Mouse (Mus musculus) kidney, postnatal 36 days (tissue): ENCODE measurements around the gene Ncoa3.
A peak's percentile ranks its signal among the peaks of the same experiment; 100 is the strongest.
"Not testable (repeated sequence)": the region's sequence is repeated elsewhere in the genome, so short reads cannot be mapped to it uniquely, and the experiment has no call there.

Source experiments
- DNase-seq, 2 experiments: peaks; one replicate each; pipeline ENCODE4 v3.0.0; 2021 to 2022; ENCODE audit warnings: mixed read lengths in 2 of 2

The Ncoa3 gene

DNA sequence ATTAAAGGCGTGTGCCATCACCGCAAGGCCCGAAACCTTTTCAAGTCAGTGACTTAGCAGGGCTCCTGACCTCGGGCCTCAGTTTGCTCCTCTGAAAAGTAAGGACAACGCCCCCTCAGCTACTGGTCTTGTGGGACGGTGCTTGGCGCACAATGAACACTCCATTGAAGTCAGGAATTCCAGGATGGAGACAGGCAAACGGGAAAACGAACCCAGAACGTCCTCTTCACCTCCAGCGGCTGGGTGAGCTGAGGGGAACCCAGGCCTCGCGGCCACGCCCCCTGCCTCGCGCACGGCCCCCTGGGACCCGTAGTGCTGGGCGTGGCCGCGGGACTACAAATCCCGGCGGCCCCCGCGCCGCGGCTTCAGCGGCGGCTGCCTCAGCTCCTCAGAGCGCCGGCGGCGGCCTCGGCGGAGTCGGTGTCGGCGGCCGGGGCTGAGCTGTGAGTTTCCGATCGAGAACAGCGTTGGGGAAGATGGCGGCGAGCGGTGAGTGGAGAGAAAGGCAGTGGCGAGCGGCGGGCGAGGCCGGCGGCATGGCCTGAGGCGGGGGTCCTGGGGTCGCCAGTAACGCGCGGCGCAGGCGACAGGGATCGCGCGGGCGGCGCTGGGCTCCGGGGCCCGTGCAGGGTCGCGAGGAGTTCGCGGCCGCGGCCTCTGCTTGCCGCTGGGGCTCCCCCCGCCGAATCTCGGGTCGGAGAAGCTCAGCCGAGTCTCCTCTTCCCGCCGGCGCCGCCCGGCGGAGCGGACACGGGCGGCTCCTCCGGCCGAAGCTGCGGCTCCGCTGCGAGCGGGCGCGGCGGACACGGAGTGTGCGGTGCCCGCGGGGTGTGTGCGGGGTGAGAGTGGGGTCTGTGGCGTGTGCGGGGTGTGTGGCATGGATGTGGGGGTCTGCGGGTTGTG is at the start of gene Ncoa3:
Gene Ncoa3, plus strand, starts transcription at position 367 of the 903 bp plus-strand sequence.
- peak; percentile 96 to 98 for DNase-seq

DNA sequence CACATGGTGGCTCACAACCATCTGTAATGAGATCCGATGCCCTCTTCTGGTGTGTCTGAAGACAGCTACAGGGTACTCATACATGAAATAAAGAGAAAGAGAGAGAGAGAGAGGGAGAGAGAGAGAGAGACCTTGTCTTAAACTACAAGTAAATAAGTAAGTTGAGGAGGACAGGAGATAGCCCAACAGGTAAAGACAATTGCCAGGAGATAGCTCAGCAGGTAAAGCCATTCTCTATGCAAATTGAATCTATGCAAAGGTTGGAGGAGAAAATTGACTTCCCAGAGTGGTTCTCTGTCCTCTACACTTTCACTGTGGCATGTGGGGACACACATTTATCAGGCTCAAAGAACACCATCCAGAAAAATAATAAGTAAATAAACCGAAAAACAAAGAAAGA is 49.3 kb upstream of the Ncoa3 start:
- DNase-seq = no peak

DNA sequence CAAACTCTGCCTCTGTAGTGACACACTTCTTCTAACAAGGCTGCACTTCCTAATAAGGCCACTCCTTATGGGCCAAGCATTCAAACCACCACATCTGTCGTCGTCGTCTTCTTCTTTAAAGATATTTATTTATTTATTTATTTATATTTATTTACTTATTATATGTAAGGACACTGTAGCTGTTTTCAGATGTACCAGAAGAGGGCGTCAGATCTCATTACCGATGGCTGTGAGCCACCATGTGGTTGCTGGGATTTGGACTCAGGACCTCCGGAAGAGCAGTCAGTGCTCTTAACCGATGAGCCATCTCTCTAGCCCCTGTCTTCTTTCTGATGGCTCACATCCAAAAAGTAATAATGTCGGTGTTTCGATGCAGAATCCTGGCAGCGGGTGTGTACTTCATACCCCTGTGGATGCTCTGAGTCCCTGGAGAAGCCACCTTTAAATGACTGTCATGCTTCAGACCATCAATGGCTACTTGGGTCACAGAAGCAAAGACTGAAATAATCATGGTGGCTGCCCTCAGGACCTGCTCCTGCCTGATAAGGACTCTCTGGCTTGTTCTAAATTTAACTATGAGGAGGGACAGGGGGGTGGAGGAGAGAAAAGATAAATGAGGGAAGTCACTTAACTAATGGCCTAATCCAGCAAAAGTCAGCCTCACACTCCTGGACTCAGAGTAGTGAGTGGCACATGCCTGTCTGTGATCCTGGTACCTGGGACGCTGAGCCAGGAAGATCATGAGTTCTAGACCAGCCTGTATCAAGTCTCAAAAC is 47.7 kb upstream of the Ncoa3 start:
- no peak for DNase-seq

DNA sequence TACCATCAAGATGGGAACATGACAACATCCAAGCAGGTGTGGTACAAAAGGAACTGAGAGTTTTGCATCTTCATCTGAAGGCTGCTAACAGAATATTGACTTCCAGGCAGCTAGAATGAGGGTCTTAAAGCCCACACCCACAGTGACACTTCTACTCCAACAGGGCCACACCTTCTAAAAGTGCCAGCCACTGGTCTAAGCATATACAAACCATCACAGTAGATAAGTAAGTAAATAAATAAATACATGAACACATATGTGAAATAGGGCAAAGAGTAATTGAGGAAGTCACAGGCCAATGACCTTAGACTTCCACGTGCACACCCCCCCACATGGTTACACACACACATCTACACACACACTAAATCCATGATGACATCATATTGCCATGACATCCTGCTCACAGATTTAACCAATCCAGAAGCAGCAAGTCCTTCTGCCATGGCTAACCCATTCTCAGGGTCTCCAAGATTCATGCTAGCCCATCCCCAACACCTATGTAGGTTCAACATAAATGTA is 46.3 kb upstream of the Ncoa3 start:
- DNase-seq = no peak

- DNase-seq = no peak
These were observed 44.4 kb upstream of the Ncoa3 start for GRCm38 (mm10) chr2:165948007-165948406.

DNA sequence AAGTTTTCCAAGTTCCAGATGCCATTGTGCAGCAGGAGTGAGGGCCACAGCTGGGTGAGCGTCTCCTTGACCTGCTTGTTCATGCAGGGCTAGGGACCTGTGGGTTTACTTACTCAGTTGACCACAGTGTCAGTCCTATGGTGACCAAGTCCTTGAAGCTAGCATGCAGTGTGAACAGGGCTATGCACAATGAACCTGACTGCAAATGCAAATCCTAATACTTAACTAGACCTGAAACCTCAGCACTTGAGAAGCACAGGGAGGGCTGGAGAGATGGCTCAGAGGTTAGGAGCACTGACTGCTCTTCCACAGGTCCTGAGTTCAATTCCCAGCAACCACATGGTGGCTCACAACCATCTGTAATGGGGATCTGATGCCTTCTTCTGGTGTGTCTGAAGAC is 43.7 kb upstream of the Ncoa3 start:
- DNase-seq = not testable (repeated sequence)

DNA sequence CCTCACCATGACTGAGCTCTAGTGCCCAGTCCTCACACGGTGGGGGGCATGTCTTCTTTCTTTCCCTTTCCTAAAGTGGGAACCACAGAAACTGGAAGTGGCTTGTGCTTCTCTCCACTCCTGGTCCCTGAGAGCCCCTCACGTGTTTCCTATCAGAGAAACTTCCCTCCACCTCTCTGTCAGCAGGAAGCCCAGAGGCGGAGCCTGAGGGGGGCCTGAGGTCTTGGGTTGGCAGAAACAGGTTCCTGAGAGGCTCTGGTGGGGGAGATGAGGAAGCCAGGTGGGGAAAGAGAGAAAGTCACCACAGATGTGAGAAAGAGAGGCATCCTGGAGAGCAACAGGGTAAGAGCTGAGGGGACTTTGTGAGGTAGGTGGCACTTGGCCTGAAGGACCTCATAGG is 42.7 kb upstream of the Ncoa3 start:
- no peak for DNase-seq

GRCm38 (mm10) chr2:165951432-165952068 is 40.9 kb upstream of the Ncoa3 start:
- DNase-seq = peak in 1 of 2 experiments; percentile 48

- DNase-seq = peak; percentile 73 to 79
These were observed 37.6 kb upstream of the Ncoa3 start for GRCm38 (mm10) chr2:165954872-165955271.

- no peak for DNase-seq
These were observed 37.0 kb upstream of the Ncoa3 start for GRCm38 (mm10) chr2:165955386-165955785.

- no peak for DNase-seq
These were observed 36.2 kb upstream of the Ncoa3 start for GRCm38 (mm10) chr2:165956096-165956740.

GRCm38 (mm10) chr2:165957257-165957828 is 35.1 kb upstream of the Ncoa3 start:
- DNase-seq = no peak

DNA sequence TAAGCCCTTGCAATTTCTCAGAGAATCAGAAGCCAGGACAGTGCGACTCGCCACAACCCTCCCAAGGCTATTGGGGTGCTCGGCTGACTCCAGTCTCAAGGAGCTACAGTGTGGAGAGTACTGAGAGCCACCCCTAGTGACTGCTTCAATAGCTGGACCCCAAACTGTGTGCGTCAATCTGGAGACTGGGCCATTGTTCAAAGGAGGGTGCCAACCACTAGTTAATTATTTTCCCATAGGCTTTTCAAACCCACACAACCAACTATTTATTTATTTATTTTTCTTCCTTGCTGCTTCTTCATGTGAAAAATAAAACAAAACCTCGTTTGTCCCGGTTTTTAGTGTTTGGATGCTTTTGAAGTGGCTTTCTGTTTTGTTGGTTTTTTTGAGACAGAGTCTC is 33.9 kb upstream of the Ncoa3 start:
- DNase-seq = no peak

GRCm38 (mm10) chr2:165960695-165961094 is 31.7 kb upstream of the Ncoa3 start:
- no peak for DNase-seq

DNA sequence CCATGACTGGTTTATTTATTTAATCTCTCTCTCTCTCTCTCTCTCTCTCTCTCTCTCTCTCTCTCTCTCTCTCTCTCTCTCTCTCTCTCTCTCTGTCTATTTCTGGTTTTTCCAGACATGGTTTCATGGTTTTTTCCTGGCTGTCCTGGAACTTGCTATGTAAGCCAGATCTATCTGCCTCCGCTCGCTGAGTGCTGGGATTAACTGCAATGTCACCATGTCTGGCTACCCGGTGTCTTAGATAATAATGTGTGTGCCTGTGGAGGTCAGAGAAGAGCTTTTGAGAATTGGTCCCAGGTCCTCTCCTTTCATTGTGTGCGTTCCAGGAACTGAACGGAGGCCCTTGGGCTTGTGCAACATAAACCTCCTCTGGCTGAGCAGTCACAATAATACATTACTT is 29.6 kb upstream of the Ncoa3 start:
- DNase-seq = no peak

GRCm38 (mm10) chr2:165964121-165964520 is 28.3 kb upstream of the Ncoa3 start:
- DNase-seq = peak; percentile 72 to 82

GRCm38 (mm10) chr2:165967076-165967475 is 25.4 kb upstream of the Ncoa3 start:
- no peak for DNase-seq

GRCm38 (mm10) chr2:165967823-165968555 is 24.4 kb upstream of the Ncoa3 start:
- DNase-seq = peak; percentile 57 to 60

GRCm38 (mm10) chr2:165968876-165969275 is 23.6 kb upstream of the Ncoa3 start:
- peak; percentile 65 to 78 for DNase-seq

DNA sequence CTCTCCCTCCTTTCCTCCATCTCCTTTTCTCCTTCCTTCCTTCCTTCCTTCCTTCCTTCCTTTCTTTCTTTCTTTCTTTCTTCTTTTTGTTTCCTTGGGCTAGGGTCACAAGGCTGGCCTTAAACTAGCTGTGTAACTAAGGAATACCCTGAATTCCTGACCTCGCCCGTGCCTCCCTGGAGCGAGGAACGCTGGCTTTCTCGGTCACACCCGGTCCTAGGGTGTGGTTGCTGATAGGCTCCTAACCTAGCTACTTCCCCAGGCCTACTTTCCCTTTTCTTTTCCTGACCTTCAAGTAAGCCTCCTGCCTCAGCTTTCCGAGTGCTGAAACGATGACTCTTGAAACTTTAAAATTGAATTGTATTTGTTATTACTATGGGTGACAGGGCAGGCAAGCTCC is 23.0 kb upstream of the Ncoa3 start:
- no peak for DNase-seq

DNA sequence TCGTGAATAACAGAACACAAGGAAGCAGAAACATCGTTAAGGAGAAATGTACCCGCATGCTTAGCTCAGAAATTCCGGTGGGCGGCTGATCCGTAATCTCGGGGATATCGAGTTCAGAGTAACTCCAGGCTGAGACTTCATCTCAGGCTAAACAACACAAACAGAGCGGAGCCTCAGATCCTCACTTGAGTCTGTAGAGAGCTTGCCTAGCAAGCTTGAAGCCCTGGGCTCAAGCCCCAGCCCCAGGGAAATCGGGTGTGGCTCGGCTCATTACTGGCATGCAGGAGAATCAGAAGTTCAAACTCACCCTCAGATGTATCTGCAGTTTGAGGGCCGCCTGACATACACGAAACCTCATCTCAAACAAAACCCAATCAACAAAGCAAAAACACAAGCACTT is 22.5 kb upstream of the Ncoa3 start:
- no peak for DNase-seq
